Mouse (Mus musculus) E14TG2a.4 (cell line): ENCODE results near the gene Fyco1.

Source experiments
- H3K27me3 ChIP-seq: 2 replicates; pipeline ENCODE4 v1.6.1; 2014; ENCODE audit warnings: low read length, control low read depth; ENCODE audit not compliant: insufficient read depth
- H3K36me3 ChIP-seq: 2 replicates; pipeline ENCODE4 v1.6.1; 2014; ENCODE audit warnings: low read length, control low read depth; ENCODE audit not compliant: insufficient read depth
- H3K4me1 ChIP-seq: replicated peaks from 2 replicates; pipeline ENCODE4 v1.6.1; 2014; ENCODE audit warnings: low read depth, low read length, control low read depth
- H3K4me3 ChIP-seq: replicated peaks from 2 replicates; pipeline ENCODE4 v1.5.1; 2014; ENCODE audit warnings: mild to moderate bottlenecking, low read length
- H3K9me3 ChIP-seq: 2 replicates; pipeline ENCODE4 v1.6.1; 2014; ENCODE audit warnings: low read length, control low read depth
- CTCF ChIP-seq: conservative IDR thresholded peaks from 2 replicates; pipeline ENCODE4 v1.5.1; 2014; ENCODE audit warnings: low read length
- NANOG ChIP-seq: IDR thresholded peaks from 2 replicates; pipeline ENCODE4 v1.6.1; 2014; ENCODE audit warnings: borderline replicate concordance, low read length, mixed read lengths
- POU5F1 ChIP-seq: IDR thresholded peaks from 2 replicates; pipeline ENCODE4 v1.6.1; 2014; ENCODE audit warnings: low read length, borderline replicate concordance

Fyco1 gene

GRCm38 (mm10) chr9:123835851-123836250 lies 15.8 kb downstream of the Fyco1 start:
- no peaks in the 10 kb centered on the region for H3K4me1 ChIP-seq
- no peaks in the 10 kb centered on the region for H3K27me3 ChIP-seq
- no peak overlapping the region for H3K4me3 ChIP-seq
- TF ChIP-seq POU5F1: no peak
- no peak for TF ChIP-seq NANOG
- peaks cover 40% of the 10 kb centered on the region for H3K36me3 ChIP-seq
- no peaks in the 10 kb centered on the region for H3K9me3 ChIP-seq

GRCm38 (mm10) chr9:123828916-123829315 lies 22.8 kb downstream of the Fyco1 start:
- H3K4me3 ChIP-seq: no peak overlapping the region
- TF ChIP-seq CTCF: no peak
- no peak for TF ChIP-seq NANOG
- no peak for TF ChIP-seq POU5F1
- no peaks in the 10 kb centered on the region for H3K9me3 ChIP-seq
- no peaks in the 10 kb centered on the region for H3K27me3 ChIP-seq
- H3K4me1 ChIP-seq: no peaks in the 10 kb centered on the region
- peaks cover 61% of the 10 kb centered on the region for H3K36me3 ChIP-seq

GRCm38 (mm10) chr9:123826631-123827030 lies 25.1 kb downstream of the Fyco1 start:
- Histone ChIP-seq H3K9me3 (no peaks in the 10 kb centered on the region), H3K27me3 (no peaks in the 10 kb centered on the region), H3K4me3 (no peak overlapping the region), H3K36me3 (peaks cover 82% of the 10 kb centered on the region), H3K4me1 (no peaks in the 10 kb centered on the region)
- no peak for TF ChIP-seq CTCF
- no peak for TF ChIP-seq POU5F1
- no peak for TF ChIP-seq NANOG

- TF ChIP-seq CTCF (no peak), NANOG (no peak), POU5F1 (no peak)
- no peaks in the 10 kb centered on the region for H3K27me3 ChIP-seq
- H3K4me3 ChIP-seq: no peak overlapping the region
- H3K9me3 ChIP-seq: no peaks in the 10 kb centered on the region
- H3K36me3 ChIP-seq: peaks cover 55% of the 10 kb centered on the region
- H3K4me1 ChIP-seq: no peaks in the 10 kb centered on the region
Measured at GRCm38 (mm10) chr9:123818601-123819000, 33.1 kb downstream of the Fyco1 start.

- TF ChIP-seq POU5F1 (no peak), NANOG (no peak), CTCF (no peak)
- peaks cover 41% of the 10 kb centered on the region for H3K36me3 ChIP-seq
- H3K4me1 ChIP-seq: no peaks in the 10 kb centered on the region
- no peaks in the 10 kb centered on the region for H3K27me3 ChIP-seq
- H3K9me3 ChIP-seq: no peaks in the 10 kb centered on the region
- no peak overlapping the region for H3K4me3 ChIP-seq
Measured at GRCm38 (mm10) chr9:123815996-123816395, 35.7 kb downstream of the Fyco1 start.

- Histone ChIP-seq H3K27me3 (no peaks in the 10 kb centered on the region), H3K4me1 (no peaks in the 10 kb centered on the region), H3K4me3 (no peak overlapping the region), H3K36me3 (peaks cover 47% of the 10 kb centered on the region), H3K9me3 (no peaks in the 10 kb centered on the region)
- TF ChIP-seq POU5F1 (no peak), NANOG (no peak), CTCF (no peak)
Measured at GRCm38 (mm10) chr9:123815444-123815843, 36.3 kb downstream of the Fyco1 start.

- H3K4me1 ChIP-seq: no peaks in the 10 kb centered on the region
- TF ChIP-seq NANOG (no peak), POU5F1 (no peak), CTCF (no peak)
- H3K4me3 ChIP-seq: no peak overlapping the region
- no peaks in the 10 kb centered on the region for H3K27me3 ChIP-seq
- peaks cover 52% of the 10 kb centered on the region for H3K36me3 ChIP-seq
- H3K9me3 ChIP-seq: no peaks in the 10 kb centered on the region
Measured at GRCm38 (mm10) chr9:123814821-123815220, 36.9 kb downstream of the Fyco1 start.

GRCm38 (mm10) chr9:123814326-123814725 lies 37.4 kb downstream of the Fyco1 start:
- no peaks in the 10 kb centered on the region for H3K9me3 ChIP-seq
- H3K27me3 ChIP-seq: no peaks in the 10 kb centered on the region
- no peaks in the 10 kb centered on the region for H3K4me1 ChIP-seq
- H3K4me3 ChIP-seq: no peak overlapping the region
- peaks cover 52% of the 10 kb centered on the region for H3K36me3 ChIP-seq
- TF ChIP-seq POU5F1 (no peak), NANOG (no peak), CTCF (no peak)

GRCm38 (mm10) chr9:123811831-123812230 lies 39.9 kb downstream of the Fyco1 start:
- Histone ChIP-seq H3K9me3 (no peaks in the 10 kb centered on the region), H3K36me3 (peaks cover 43% of the 10 kb centered on the region), H3K4me3 (no peak overlapping the region), H3K27me3 (no peaks in the 10 kb centered on the region), H3K4me1 (no peaks in the 10 kb centered on the region)
- TF ChIP-seq POU5F1: no peak
- TF ChIP-seq CTCF: no peak
- TF ChIP-seq NANOG: no peak
